Mouse (Mus musculus): Measurements from ENCODE around the gene Mpig6b. TPM values are rescaled to one million over a fixed set of nuclear protein-coding genes. Genes with fewer than 3 reads are reported as not detected.
A peak's percentile ranks its signal among the peaks of the same experiment; 100 is the strongest.

Gene Mpig6b
- polyA plus RNA-seq, 1 experiment from 2014 or later: 0.81 TPM

- no peak overlapping the region for H3K4me2 ChIP-seq (ENCODE audit: low read length)
- no peak for ATAC-seq (replicated peaks; ENCODE audit: low FRiP score, low TSS enrichment, low read depth)
Observed at GRCm38 (mm10) chr17:35080248-35080647, 14.3 kb upstream of the Mpig6b start.

DNA sequence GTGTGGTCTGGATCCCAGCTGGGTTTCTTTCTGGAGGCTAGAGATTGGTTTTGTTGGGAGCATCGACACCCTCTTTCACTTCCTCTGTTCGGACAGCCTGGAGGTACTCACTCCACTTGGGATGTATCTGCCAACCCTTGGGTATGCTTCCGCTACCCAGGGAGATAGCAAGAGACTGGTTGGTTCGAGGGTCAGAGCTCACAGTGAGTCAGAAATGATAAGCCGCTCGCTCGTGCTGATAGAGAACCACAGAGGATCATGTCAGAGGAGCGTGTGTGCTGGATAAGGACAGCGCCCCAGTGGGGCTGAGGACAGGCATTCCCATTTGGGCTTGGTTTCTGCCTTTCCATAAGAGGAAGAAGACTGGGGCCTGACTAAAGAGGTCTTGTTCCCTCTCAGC lies 13.8 kb upstream of the Mpig6b start:
- no peaks in the 10 kb centered on the region for H3K27me3 ChIP-seq (replicated peaks; ENCODE audit: control insufficient read depth, insufficient read depth, low read length)
- DNase-seq (ENCODE audit: low spot score) (peak; percentile 69), ATAC-seq (replicated peaks; ENCODE audit: low FRiP score, low TSS enrichment, low read depth) (peak; percentile 61)
- H3K27ac ChIP-seq (ENCODE audit: low read depth): peak overlapping the region; percentile 43; the same call in 1 of the 2 replicates
- peaks cover 6% of the 10 kb centered on the region; the same call in 1 of the 2 replicates for H3K4me1 ChIP-seq (replicated peaks; ENCODE audit: control insufficient read depth, insufficient read depth, low read length)
- H3K4me2 ChIP-seq (ENCODE audit: low read length): no peak overlapping the region
- no peaks in the 10 kb centered on the region for H3K9me3 ChIP-seq (ENCODE audit: control insufficient read depth, low read length)
- H3K36me3 ChIP-seq (ENCODE audit: control insufficient read depth, insufficient read depth, low read length): no peaks in the 10 kb centered on the region
- 50% methylated on average over 9 of the region's 9 CpGs for WGBS
- no peak overlapping the region for H3K9ac ChIP-seq (ENCODE audit: low read length)
- H3K4me3 ChIP-seq (ENCODE audit: low read depth, low read length): no peak overlapping the region

More at GRCm38 (mm10) chr17:35080248-35080647, 14.3 kb upstream of the Mpig6b start:
- Histone ChIP-seq H3K9me3 (ENCODE audit: control insufficient read depth, low read length) (no peaks in the 10 kb centered on the region), H3K9ac (ENCODE audit: low read length) (no peak overlapping the region), H3K36me3 (ENCODE audit: control insufficient read depth, insufficient read depth, low read length) (no peaks in the 10 kb centered on the region), H3K4me3 (ENCODE audit: low read depth, low read length) (no peak overlapping the region), H3K27ac (ENCODE audit: low read depth) (peak overlapping the region; percentile 43; the same call in 1 of the 2 replicates), H3K27me3 (replicated peaks; ENCODE audit: control insufficient read depth, insufficient read depth, low read length) (no peaks in the 10 kb centered on the region), H3K4me1 (replicated peaks; ENCODE audit: control insufficient read depth, insufficient read depth, low read length) (peaks cover 6% of the 10 kb centered on the region; the same call in 1 of the 2 replicates)
- DNase-seq (ENCODE audit: low spot score): no peak
- 35% methylated on average over 6 of the region's 6 CpGs for WGBS

GRCm38 (mm10) chr17:35077786-35078233 lies 11.8 kb upstream of the Mpig6b start, which contains the start of gene Ly6g6d:
TSS of gene Ly6g6d (minus strand) at chr17:35078065.
- no peaks in the 10 kb centered on the region for H3K27me3 ChIP-seq (replicated peaks; ENCODE audit: control insufficient read depth, insufficient read depth, low read length)
- DNase-seq (ENCODE audit: low spot score): no peak
- no peaks in the 10 kb centered on the region for H3K36me3 ChIP-seq (ENCODE audit: control insufficient read depth, insufficient read depth, low read length)
- peak; percentile 33; the same call in 1 of the 2 replicates for ATAC-seq (replicated peaks; ENCODE audit: low FRiP score, low TSS enrichment, low read depth)
- H3K27ac ChIP-seq (ENCODE audit: low read depth): peak within 1 kb of the TSS; percentile 7; the same call in 1 of the 2 replicates
- H3K4me1 ChIP-seq (replicated peaks; ENCODE audit: control insufficient read depth, insufficient read depth, low read length): peaks cover 10% of the 10 kb centered on the region
- H3K9me3 ChIP-seq (ENCODE audit: control insufficient read depth, low read length): no peaks in the 10 kb centered on the region
- H3K9ac ChIP-seq (ENCODE audit: low read length): no peak within 1 kb of the TSS
- WGBS: 13% methylated on average over 14 of the region's 14 CpGs
- peak within 1 kb of the TSS; percentile 33 for H3K4me2 ChIP-seq (ENCODE audit: low read length)
- peak within 1 kb of the TSS; percentile 6; the same call in 1 of the 2 replicates for H3K4me3 ChIP-seq (ENCODE audit: low read depth, low read length)

DNA sequence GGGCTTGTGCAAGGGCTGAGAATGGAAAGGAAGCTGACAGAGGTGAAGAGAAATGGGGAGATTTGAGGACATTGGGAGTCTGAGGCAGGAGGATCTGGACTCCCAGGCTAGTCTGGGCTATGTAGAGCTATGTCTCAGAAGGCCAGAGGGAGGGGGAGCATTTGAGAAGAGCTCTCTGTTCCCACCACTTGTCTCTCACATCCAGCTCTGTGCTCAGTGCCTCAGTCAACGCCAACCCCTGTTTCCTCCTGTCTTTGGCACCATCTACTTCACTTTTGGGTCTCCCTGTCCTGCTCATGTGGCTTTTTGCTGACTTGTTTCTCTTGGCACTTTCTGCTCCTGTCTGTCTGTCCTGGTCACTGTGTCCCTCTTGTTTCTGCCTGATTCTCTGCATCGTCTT lies 11.3 kb upstream of the Mpig6b start:
- Histone ChIP-seq H3K9ac (ENCODE audit: low read length) (no peak overlapping the region), H3K36me3 (ENCODE audit: control insufficient read depth, insufficient read depth, low read length) (no peaks in the 10 kb centered on the region), H3K4me2 (ENCODE audit: low read length) (peak overlapping the region; percentile 33), H3K9me3 (ENCODE audit: control insufficient read depth, low read length) (no peaks in the 10 kb centered on the region), H3K4me1 (replicated peaks; ENCODE audit: control insufficient read depth, insufficient read depth, low read length) (peaks cover 10% of the 10 kb centered on the region), H3K27ac (ENCODE audit: low read depth) (peak overlapping the region; percentile 7; the same call in 1 of the 2 replicates), H3K27me3 (replicated peaks; ENCODE audit: control insufficient read depth, insufficient read depth, low read length) (no peaks in the 10 kb centered on the region), H3K4me3 (ENCODE audit: low read depth, low read length) (no peak overlapping the region; the same call in 1 of the 2 replicates)
- WGBS: 25% methylated on average over 2 of the region's 2 CpGs
- ATAC-seq (replicated peaks; ENCODE audit: low FRiP score, low TSS enrichment, low read depth): no peak
- DNase-seq (ENCODE audit: low spot score): no peak

DNA sequence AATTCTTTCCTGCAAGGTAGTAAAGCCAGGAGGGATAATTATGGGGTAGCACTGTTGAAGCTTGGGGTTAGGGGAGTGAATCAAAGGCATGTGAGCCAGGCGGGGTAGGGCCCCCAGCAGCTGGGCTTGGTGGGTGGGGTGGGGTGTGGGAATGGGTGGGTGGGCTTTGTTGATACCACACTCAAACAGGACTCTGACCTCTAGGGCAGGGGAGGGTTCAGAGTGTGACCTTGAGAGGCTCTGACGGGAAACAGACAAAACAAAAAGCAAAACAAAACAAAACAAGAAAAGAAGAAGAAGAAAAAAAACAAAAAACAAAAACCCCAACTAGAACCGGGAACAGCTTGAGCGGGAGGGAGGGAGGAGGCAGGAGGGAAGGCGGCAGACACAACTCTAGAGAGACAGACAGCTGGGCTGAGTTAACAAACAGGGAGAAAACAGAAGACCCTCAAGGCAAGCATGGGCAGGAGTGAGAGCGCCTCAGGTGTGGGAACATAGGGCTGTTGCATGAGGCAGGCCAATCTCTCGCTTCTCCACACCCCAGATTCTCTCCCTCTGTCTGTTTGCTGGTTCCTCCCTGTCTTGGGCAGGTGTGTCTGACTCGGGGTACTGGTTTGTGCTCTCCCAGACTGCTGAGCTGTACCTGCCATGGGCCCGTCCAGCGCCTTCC lies 10.7 kb upstream of the Mpig6b start, which contains the start of gene Ly6g6e:
TSS of gene Ly6g6e (plus strand) at position 396 of the 670 bp plus-strand sequence.
- Histone ChIP-seq H3K9ac (ENCODE audit: low read length) (no peak within 1 kb of the TSS), H3K4me2 (ENCODE audit: low read length) (peak within 1 kb of the TSS; percentile 33), H3K27ac (ENCODE audit: low read depth) (peak within 1 kb of the TSS; percentile 7; the same call in 1 of the 2 replicates), H3K27me3 (replicated peaks; ENCODE audit: control insufficient read depth, insufficient read depth, low read length) (no peaks in the 10 kb centered on the region), H3K36me3 (ENCODE audit: control insufficient read depth, insufficient read depth, low read length) (no peaks in the 10 kb centered on the region), H3K4me3 (ENCODE audit: low read depth, low read length) (peak within 1 kb of the TSS; percentile 6; the same call in 1 of the 2 replicates), H3K4me1 (replicated peaks; ENCODE audit: control insufficient read depth, insufficient read depth, low read length) (peaks cover 10% of the 10 kb centered on the region), H3K9me3 (ENCODE audit: control insufficient read depth, low read length) (no peaks in the 10 kb centered on the region)
- WGBS: 23% methylated on average over 10 of the region's 10 CpGs
- DNase-seq (ENCODE audit: low spot score) (no peak), ATAC-seq (replicated peaks; ENCODE audit: low FRiP score, low TSS enrichment, low read depth) (no peak)

- H3K4me1 ChIP-seq (replicated peaks; ENCODE audit: control insufficient read depth, insufficient read depth, low read length): peaks cover 10% of the 10 kb centered on the region
- no peaks in the 10 kb centered on the region for H3K9me3 ChIP-seq (ENCODE audit: control insufficient read depth, low read length)
- WGBS: 42% methylated on average over 17 of the region's 17 CpGs
- peak overlapping the region; percentile 26 for H3K4me2 ChIP-seq (ENCODE audit: low read length)
- H3K36me3 ChIP-seq (ENCODE audit: control insufficient read depth, insufficient read depth, low read length): no peaks in the 10 kb centered on the region
- no peaks in the 10 kb centered on the region for H3K27me3 ChIP-seq (replicated peaks; ENCODE audit: control insufficient read depth, insufficient read depth, low read length)
- H3K9ac ChIP-seq (ENCODE audit: low read length): peak overlapping the region; percentile 11; the same call in 1 of the 2 replicates
- DNase-seq (ENCODE audit: low spot score) (peak; percentile 67), ATAC-seq (replicated peaks; ENCODE audit: low FRiP score, low TSS enrichment, low read depth) (0 out of 2 replicates have a peak, but pooled peaks have one; percentile 42)
- H3K27ac ChIP-seq (ENCODE audit: low read depth): peak overlapping the region; percentile 8; the same call in 1 of the 2 replicates
- H3K4me3 ChIP-seq (ENCODE audit: low read depth, low read length): no peak overlapping the region; the same call in 1 of the 2 replicates
Observed at GRCm38 (mm10) chr17:35074097-35074496, 8.1 kb upstream of the Mpig6b start.

- peaks cover 4% of the 10 kb centered on the region; the same call in 1 of the 2 replicates for H3K27me3 ChIP-seq (replicated peaks; ENCODE audit: control insufficient read depth, insufficient read depth, low read length)
- H3K9ac ChIP-seq (ENCODE audit: low read length): no peak overlapping the region
- H3K27ac ChIP-seq (ENCODE audit: low read depth): no peak overlapping the region
- DNase-seq (ENCODE audit: low spot score) (no peak), ATAC-seq (replicated peaks; ENCODE audit: low FRiP score, low TSS enrichment, low read depth) (no peak)
- H3K4me3 ChIP-seq (ENCODE audit: low read depth, low read length): no peak overlapping the region
- H3K36me3 ChIP-seq (ENCODE audit: control insufficient read depth, insufficient read depth, low read length): no peaks in the 10 kb centered on the region
- no peak overlapping the region for H3K4me2 ChIP-seq (ENCODE audit: low read length)
- H3K4me1 ChIP-seq (replicated peaks; ENCODE audit: control insufficient read depth, insufficient read depth, low read length): peaks cover 6% of the 10 kb centered on the region
- no peaks in the 10 kb centered on the region for H3K9me3 ChIP-seq (ENCODE audit: control insufficient read depth, low read length)
- WGBS: 78% methylated on average over 9 of the region's 9 CpGs
Observed at GRCm38 (mm10) chr17:35071454-35071853, 5.5 kb upstream of the Mpig6b start.

- H3K4me2 ChIP-seq (ENCODE audit: low read length): no peak overlapping the region
- H3K36me3 ChIP-seq (ENCODE audit: control insufficient read depth, insufficient read depth, low read length): no peaks in the 10 kb centered on the region
- H3K9ac ChIP-seq (ENCODE audit: low read length): no peak overlapping the region
- no peak overlapping the region for H3K4me3 ChIP-seq (ENCODE audit: low read depth, low read length)
- H3K4me1 ChIP-seq (replicated peaks; ENCODE audit: control insufficient read depth, insufficient read depth, low read length): peaks cover 4% of the 10 kb centered on the region; the same call in 1 of the 2 replicates
- no peak for ATAC-seq (replicated peaks; ENCODE audit: low FRiP score, low TSS enrichment, low read depth)
- no peak for DNase-seq (ENCODE audit: low spot score)
- H3K27me3 ChIP-seq (replicated peaks; ENCODE audit: control insufficient read depth, insufficient read depth, low read length): peaks cover 9% of the 10 kb centered on the region; the same call in 1 of the 2 replicates
- no peaks in the 10 kb centered on the region for H3K9me3 ChIP-seq (ENCODE audit: control insufficient read depth, low read length)
- 42% methylated on average over 6 of the region's 6 CpGs for WGBS
- H3K27ac ChIP-seq (ENCODE audit: low read depth): no peak overlapping the region
Observed at GRCm38 (mm10) chr17:35070556-35071229, 4.7 kb upstream of the Mpig6b start.
